Mouse (Mus musculus) cerebral cortex, adult 2 months (tissue): Measurements from ENCODE around the gene Srsf3.

Experiments
- WGBS: fragments of 180-500 bp; shearing (Covaris S2); methylation state at CpG from one replicate; pipeline ENCODE4 v1.1.7; 2018; 5-methylcytosine and 5-hydroxymethylcytosine counted together

The Srsf3 gene

DNA sequence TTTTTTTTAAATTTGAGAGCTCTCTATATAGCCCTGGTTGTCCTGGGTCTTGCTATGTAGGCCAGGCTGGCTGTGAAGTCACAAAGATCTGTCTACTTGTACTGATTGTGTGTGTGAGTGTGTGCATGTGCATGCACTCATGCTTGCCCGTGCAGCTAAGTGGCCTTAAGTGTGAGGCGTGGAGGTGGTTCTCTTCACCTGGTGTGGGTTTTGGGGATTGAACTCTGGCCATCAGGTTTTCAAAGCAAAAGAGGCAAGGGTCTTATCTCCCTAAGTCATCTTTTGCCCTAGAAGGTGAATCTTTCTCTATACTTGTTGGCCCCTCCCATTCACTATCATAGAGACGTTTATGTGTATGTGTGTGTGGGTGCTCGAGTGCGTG, 17.1 kb downstream of the Srsf3 start:
- WGBS = 67% methylated on average over 5 of the region's 5 CpGs

- WGBS = 86% methylated on average over 7 of the region's 7 CpGs
These were observed 17.5 kb downstream of the Srsf3 start for GRCm38 (mm10) chr17:29049923-29050322.

GRCm38 (mm10) chr17:29050791-29051190, 18.4 kb downstream of the Srsf3 start:
- WGBS = 42% methylated on average over 14 of the region's 14 CpGs

GRCm38 (mm10) chr17:29053067-29053466, 20.6 kb downstream of the Srsf3 start:
- 95% methylated on average over 6 of the region's 6 CpGs for WGBS

GRCm38 (mm10) chr17:29053841-29054240, 21.4 kb downstream of the Srsf3 start:
- WGBS = 48% methylated on average over 7 of the region's 7 CpGs

DNA sequence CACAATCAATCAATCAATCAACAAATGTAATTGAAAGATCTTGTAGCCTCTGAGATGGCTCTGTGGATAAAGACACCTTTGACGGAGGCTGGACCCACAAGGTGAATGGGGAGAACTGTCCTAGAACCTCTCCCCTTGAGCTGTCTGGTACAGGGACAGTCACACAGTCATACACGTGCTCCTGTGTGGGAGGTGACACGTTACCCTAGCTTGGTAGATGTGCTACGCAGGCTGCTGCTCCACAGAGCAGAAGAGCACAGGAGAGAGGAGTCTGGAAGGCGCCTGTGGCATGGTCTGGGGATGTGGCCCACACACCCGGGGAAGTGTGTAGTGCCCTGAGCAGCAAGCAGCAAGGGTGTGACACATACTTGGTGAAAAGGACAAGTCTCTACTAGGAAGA, 22.0 kb downstream of the Srsf3 start:
- WGBS = 56% methylated on average over 6 of the region's 6 CpGs

GRCm38 (mm10) chr17:29055586-29055985, 23.2 kb downstream of the Srsf3 start:
- 72% methylated on average over 5 of the region's 5 CpGs for WGBS

DNA sequence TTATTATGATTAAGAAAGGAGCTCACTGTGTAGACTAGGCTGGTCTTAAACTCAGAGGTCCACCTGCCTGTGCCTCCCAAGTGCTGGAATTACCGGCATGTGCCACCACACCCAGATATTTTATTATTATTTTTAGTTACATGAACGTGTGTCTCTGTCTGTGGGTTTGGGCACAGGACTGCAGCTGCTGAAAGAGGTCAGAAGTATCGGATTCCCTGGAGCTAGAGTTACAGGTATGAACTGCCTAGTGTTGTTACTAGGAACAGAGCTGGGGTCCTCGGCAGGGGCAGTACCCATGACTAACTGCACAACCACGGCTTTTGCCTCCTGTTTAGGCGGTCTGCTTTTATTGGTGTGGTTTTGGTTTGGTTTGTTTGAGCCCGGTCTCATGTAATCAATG, 23.8 kb downstream of the Srsf3 start:
- WGBS = 70% methylated on average over 7 of the region's 7 CpGs

GRCm38 (mm10) chr17:29056699-29057151, 24.3 kb downstream of the Srsf3 start:
- WGBS = 19% methylated on average over 8 of the region's 8 CpGs

DNA sequence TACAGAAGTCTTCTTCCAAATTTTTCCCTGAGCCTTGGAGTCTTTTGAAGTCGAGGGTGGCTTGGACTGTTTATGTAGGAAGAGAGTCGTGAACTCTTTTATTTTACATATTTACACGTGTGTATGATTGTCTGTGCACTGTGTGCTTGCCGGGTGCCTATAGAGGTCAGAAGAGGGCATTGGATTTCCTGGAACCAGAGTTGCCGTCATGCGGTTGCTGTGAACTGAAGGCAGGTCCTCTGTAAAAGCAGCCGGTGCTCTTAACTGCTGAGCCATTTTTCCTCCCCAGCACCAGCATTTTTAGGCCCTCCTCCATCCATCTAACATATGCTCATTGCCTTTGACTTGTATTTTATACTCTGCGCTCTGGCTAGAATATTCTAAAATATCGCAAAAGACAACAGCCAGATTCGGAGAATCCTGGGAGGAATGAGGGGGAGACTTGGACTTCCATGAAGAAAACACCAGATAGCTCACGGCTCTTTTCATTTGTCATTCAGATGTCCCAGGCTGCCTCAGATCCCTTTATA, 25.0 kb downstream of the Srsf3 start:
- WGBS = 50% methylated on average over 11 of the region's 11 CpGs

- WGBS = 47% methylated on average over 10 of the region's 10 CpGs
These were observed 25.5 kb downstream of the Srsf3 start for GRCm38 (mm10) chr17:29057961-29058360.

DNA sequence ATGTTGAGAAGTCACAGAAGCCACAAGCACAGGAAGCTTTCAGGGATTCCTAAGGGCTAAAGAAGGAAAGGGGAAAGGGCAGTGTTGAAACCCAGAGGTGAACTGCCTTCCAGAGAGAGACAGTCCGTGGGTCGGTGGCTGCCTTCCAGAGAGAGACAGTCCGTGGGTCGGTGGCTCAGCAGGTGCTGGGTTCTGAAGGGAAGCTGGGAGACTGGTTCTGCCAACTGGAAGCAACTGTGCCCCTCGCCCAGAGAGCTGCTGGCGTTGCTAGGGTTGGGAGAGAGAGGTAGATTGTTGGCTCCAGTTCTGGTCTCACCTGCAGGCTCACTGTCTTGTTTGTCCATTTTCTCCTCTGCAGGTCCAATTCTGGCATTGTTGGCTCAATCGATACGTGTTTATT, 26.1 kb downstream of the Srsf3 start:
- WGBS = 53% methylated on average over 8 of the region's 8 CpGs

- WGBS = 93% methylated on average over 3 of the region's 3 CpGs
These were observed 27.2 kb downstream of the Srsf3 start for GRCm38 (mm10) chr17:29059581-29059980.

DNA sequence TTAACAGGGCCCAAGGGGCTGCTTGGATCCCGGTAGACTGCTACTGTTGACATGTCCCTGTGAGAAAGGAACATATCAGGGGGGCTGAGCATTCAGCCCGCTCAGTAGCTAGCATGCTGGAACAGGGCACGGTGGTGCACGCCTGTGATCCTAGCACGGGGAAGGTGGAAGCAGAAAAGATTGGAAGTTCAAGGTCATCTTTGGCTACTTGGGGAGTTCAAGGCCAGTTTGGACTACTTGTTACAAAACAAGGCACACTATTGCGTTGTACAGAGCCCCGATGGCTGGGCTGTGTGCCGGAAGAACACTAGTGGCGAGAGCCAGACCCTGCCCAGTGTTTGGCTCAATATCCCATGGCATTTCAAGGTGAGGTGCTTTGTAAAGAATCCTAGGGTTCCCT, 28.5 kb downstream of the Srsf3 start:
- WGBS = 96% methylated on average over 9 of the region's 9 CpGs

GRCm38 (mm10) chr17:29062119-29063035, 29.9 kb downstream of the Srsf3 start:
- 55% methylated on average over 13 of the region's 13 CpGs for WGBS

GRCm38 (mm10) chr17:29063121-29063987, 30.9 kb downstream of the Srsf3 start:
- WGBS = 53% methylated on average over 8 of the region's 8 CpGs

- 89% methylated on average over 2 of the region's 2 CpGs for WGBS
These were observed 31.5 kb downstream of the Srsf3 start for GRCm38 (mm10) chr17:29063988-29064285.

GRCm38 (mm10) chr17:29065245-29065940, 33.0 kb downstream of the Srsf3 start:
- 86% methylated on average over 21 of the region's 21 CpGs for WGBS

GRCm38 (mm10) chr17:29065971-29066370, 33.5 kb downstream of the Srsf3 start:
- 83% methylated on average over 3 of the region's 3 CpGs for WGBS

DNA sequence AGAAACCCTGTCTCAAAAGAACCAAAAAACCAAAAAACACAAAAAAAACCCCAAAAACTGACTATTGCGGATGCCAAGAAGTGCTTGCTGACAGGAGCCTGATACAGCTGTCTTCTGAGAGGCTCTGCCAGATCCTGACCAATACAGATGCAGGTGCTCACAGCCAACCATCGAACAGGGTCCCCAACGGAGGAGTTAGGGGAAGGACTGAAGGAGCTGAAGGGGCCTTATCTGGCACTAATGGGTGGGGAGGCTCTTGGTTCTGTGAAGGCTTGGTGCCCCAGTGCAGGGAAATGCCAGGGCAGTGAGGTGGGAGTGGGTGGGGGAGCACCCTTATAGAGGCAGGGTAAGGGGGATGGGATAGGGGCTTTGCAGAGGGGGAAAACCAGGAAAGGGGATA, 35.0 kb downstream of the Srsf3 start:
- WGBS = 90% methylated on average over 3 of the region's 3 CpGs

DNA sequence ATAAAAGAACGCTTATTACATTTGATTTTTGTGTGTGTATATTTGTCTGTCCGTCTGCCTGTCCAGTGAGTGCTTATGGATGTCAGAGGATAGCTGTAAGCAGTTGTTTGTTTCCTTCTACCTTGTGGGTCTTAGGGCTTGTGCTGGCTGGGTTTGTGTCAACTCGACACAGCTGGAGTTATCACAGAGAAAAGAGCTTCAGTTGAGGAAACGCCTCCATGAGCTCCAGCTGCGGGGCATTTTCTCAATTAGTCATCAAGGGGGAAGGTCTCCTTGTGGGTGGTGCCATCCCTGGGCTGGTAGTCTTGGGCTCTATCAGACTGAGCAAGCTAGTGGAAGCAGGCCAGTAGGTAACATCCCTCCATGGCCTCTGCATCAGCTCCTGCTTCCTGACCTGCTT, 35.4 kb downstream of the Srsf3 start:
- 78% methylated on average over 5 of the region's 5 CpGs for WGBS

DNA sequence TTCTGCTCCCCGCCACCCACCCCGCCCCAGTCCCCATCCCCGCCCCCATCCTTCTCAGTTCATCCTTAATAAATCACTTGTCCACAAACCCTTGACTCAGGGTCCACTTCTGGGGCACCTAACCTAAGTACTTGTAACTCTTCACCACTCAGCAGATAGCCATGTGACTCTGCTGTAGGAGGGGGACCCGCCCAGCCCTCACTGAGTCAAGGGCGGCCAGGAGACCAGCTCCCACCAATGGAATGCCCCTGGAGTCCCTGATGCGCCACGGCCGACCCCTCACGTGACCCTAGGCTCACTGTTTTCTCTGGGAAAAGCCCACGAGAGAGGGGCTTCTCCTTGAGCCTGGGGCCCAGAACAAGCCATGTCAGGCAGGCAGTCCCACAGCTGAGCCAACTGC, 36.6 kb downstream of the Srsf3 start:
- WGBS = 90% methylated on average over 10 of the region's 10 CpGs
